Mouse (Mus musculus) megakaryocyte, embryonic 14.5 days (primary cell): ENCODE measurements at regions not wholly inside any gene's neighbourhood (a gene's known extent, or its start where the extent isn't known, plus 50 kb on each side); places are given as distances from the start of the nearest gene placed in this dataset.

ENCODE experiments used
- FLI1 ChIP-seq: IDR thresholded peaks from 2 replicates; pipeline ENCODE4 v1.6.1; 2012; ENCODE audit warnings: low read length, inconsistent platforms, mixed read lengths
- GATA1 ChIP-seq: IDR thresholded peaks from 3 replicates; pipeline ENCODE4 v1.6.1; 2012; ENCODE audit warnings: mixed read lengths, low read length, inconsistent platforms, borderline replicate concordance

- TF ChIP-seq GATA1 (no peak), FLI1 (no peak)
Observed at GRCm38 (mm10) chr3:54567329-54567728, 125.3 kb upstream of the Supt20 start.
